Mouse (Mus musculus) B cell, adult 2 months (primary cell): ENCODE results near the gene AC141477.1.
A peak's percentile ranks its signal among the peaks of the same experiment; 100 is the strongest.

Source experiments
- DNase-seq, 2 experiments: peaks; one replicate each; pipeline ENCODE4 v3.0.0; 2022

The AC141477.1 gene

DNA sequence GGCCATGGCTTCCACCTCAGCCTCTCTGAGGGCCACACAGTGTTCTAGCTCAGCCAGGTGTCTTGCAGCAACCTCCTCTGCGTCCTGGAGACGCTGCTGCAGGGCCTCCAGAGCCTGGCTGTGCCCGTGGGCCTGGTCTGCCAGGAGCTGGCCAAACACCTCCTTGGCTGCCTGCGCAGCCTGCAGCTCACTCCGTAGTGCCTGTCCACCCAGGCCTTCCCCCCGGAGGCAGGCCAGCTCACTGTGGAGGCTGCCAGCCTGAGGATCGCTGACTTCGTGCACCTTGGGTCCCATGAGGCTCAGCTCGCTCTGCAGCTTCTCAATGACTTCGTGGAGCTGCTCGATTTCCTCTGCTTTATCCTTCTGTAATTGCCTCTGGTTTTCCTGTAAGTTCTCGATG, 47.6 kb downstream of the AC141477.1 start:
- DNase-seq = no peak

DNA sequence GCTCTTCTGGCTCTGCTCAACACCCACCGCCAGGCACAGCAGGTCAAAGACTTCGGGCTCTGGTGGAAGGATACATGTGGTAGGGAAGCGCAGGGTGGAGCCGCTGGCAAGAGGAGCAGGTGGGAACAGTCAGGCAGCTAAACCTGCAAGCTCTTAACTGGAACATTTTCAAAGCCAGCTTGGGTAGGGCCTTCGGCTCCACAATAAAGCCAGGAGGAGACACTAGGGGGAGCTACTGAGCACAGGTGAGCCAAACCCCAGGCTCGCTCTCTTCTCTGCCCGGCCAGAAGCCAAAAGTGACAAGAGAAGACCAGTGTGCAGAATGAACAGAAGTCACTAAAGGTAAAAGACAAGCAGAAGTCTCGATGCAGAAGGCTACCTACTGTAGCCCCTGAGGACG, 48.5 kb downstream of the AC141477.1 start:
- peak; percentile 64 to 65 for DNase-seq

GRCm38 (mm10) chr10:76391166-76391565, 49.1 kb downstream of the AC141477.1 start:
- no peak for DNase-seq
